Mouse (Mus musculus) heart, embryonic 13.5 days (tissue): ENCODE results near the gene Ppm1h. TPM values are rescaled to one million over a fixed set of nuclear protein-coding genes. Genes with fewer than 3 reads are reported as not detected.
A peak's percentile ranks its signal among the peaks of the same experiment; 100 is the strongest.

Experiments
- ATAC-seq: fragments of 200-750 bp; cut with Nextera tagmentation; 2 replicates; pipeline ENCODE4 v1.8.0; 2017; ENCODE audit warnings: moderate TSS enrichment; ENCODE audit not compliant: insufficient number of reproducible peaks, low FRiP score, low TSS enrichment; ENCODE audit errors: extremely low read depth
- H3K27ac ChIP-seq: fragments of 300-500 bp; sonication (generic); replicated peaks from 2 replicates; pipeline ENCODE4 v1.5.1; 2015; ENCODE audit warnings: moderate library complexity, mild to moderate bottlenecking, inconsistent platforms
- H3K27me3 ChIP-seq: fragments of 300-500 bp; sonication (generic); replicated peaks from 2 replicates; pipeline ENCODE4 v1.6.1; 2015; ENCODE audit warnings: mild to moderate bottlenecking, inconsistent platforms
- H3K36me3 ChIP-seq: fragments of 300-500 bp; sonication (generic); 2 replicates; pipeline ENCODE4 v1.6.1; 2015; ENCODE audit warnings: mild to moderate bottlenecking, inconsistent platforms
- H3K4me1 ChIP-seq: fragments of 300-500 bp; sonication (generic); 2 replicates; pipeline ENCODE4 v1.6.1; 2015; ENCODE audit warnings: inconsistent platforms
- H3K4me2 ChIP-seq: fragments of 300-500 bp; sonication (generic); 2 replicates; pipeline ENCODE4 v1.6.1; 2015; ENCODE audit warnings: inconsistent platforms, mild to moderate bottlenecking, moderate library complexity
- H3K4me3 ChIP-seq: fragments of 300-500 bp; sonication (generic); 2 replicates; pipeline ENCODE4 v1.5.1; 2015; ENCODE audit warnings: moderate library complexity, mild to moderate bottlenecking, inconsistent platforms
- H3K9ac ChIP-seq: fragments of 300-500 bp; sonication (generic); 2 replicates; pipeline ENCODE4 v1.6.1; 2015; ENCODE audit warnings: inconsistent platforms, mild to moderate bottlenecking, moderate library complexity
- H3K9me3 ChIP-seq: fragments of 300-500 bp; sonication (generic); 2 replicates; pipeline ENCODE4 v1.6.1; 2016; ENCODE audit warnings: inconsistent platforms
- WGBS: fragments of 180-500 bp; shearing (Covaris S2); methylation state at CpG from one replicate; pipeline ENCODE4 v1.1.7; 2015; ENCODE audit warnings: mixed read lengths; 5-methylcytosine and 5-hydroxymethylcytosine counted together
- polyA plus RNA-seq: library from polyadenylated mRNA; unstranded; fragments of >200 nt; fragmentation: Nextera tagmentation; extraction: Ambion mirVana; gene quantifications from 2 replicates; pipeline ENCODE4 v1.2.1, GENCODE M21; 2015

Ppm1h gene
- polyA plus RNA-seq, 1 experiment from 2014 or later = 3.9 TPM

DNA sequence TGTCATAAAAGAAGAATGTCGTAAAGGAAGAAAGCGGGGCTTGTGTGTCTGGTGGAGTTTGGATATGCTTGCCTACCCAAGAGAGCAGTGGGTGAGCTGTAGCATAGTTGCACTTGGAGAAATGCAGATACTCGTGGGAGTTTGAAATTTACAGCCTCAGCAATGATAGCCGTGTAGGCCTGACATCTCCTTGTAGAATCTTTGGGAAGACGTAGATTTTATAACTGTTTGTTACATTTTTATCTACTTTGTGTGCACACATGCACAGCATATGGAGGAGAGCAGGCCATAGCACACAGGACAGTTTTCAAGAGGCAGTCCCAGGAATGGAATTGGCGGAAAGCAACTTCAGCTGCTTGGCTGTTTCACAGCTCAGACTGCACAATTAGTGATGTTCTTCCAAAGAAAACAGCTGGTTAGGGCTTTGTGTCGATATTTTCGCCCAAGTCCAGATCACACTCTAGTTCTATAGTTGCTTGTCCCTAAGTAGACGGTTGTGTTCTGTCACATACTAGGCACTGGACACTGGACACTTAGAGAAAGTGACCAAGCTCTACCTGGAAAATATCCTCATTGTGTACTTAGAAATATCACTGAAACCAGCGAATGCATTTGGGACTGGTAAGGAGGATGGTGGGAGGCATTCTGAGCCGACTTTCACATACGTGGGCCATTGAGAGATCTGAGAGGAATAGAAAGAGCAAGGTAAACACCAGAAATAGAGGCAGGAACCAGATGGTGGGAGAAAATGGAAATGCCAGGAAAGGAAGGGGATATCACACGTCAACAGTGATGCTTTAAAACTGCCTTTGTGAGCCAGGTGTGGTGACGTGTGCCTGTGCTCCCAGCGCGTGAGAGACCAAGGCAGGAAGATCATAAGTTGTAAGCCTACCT lies 173.0 kb downstream of the Ppm1h start:
- Histone ChIP-seq H3K4me3 (no peak overlapping the region), H3K36me3 (no peaks in the 10 kb centered on the region), H3K9ac (no peak overlapping the region), H3K27me3 (no peaks in the 10 kb centered on the region), H3K27ac (no peak overlapping the region), H3K4me1 (peaks cover 53% of the 10 kb centered on the region), H3K4me2 (no peak overlapping the region), H3K9me3 (no peaks in the 10 kb centered on the region)
- WGBS = 79% methylated on average over 16 of the region's 16 CpGs
- no peak for ATAC-seq

- H3K4me1 ChIP-seq = peaks cover 44% of the 10 kb centered on the region
These were observed 176.0 kb downstream of the Ppm1h start for GRCm38 (mm10) chr10:122854571-122854970.

DNA sequence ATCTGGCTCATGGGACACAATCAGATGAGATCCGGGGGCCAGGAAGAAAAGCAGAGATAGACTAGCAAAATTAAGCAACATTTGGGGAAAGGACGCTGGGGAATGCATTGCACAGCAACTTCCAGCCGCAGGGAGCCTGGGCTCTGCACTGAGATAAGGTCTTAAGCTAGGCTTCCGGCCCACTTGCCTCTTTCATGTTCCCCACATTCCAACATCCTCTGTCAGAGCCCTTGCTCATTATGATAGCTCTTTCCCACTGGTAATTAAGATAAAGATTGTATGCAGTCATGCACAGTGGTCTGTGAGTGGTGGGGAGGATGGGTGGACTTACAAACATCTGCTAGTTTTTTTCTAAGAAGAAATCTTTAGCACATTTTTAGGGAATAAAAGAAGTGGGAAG lies 176.6 kb downstream of the Ppm1h start:
- no peak overlapping the region for H3K4me3 ChIP-seq
- no peaks in the 10 kb centered on the region for H3K27me3 ChIP-seq
- WGBS = 0% methylated on average over 4 of the region's 4 CpGs
- H3K9me3 ChIP-seq = no peaks in the 10 kb centered on the region
- no peak for ATAC-seq
- H3K4me2 ChIP-seq = peak overlapping the region; percentile 54
- no peaks in the 10 kb centered on the region for H3K36me3 ChIP-seq
- peak overlapping the region; percentile 38; the same call in 1 of the 2 replicates for H3K9ac ChIP-seq
- peak overlapping the region; percentile 91 for H3K27ac ChIP-seq
- H3K4me1 ChIP-seq = peaks cover 50% of the 10 kb centered on the region

More at GRCm38 (mm10) chr10:122854571-122854970, 176.0 kb downstream of the Ppm1h start:
- WGBS = 14% methylated on average over 6 of the region's 6 CpGs
- peak overlapping the region; percentile 91 for H3K27ac ChIP-seq
- H3K4me2 ChIP-seq = peak overlapping the region; percentile 54
- H3K36me3 ChIP-seq = no peaks in the 10 kb centered on the region
- no peak for ATAC-seq
- H3K9ac ChIP-seq = peak overlapping the region; percentile 38; the same call in 1 of the 2 replicates
- no peak overlapping the region for H3K4me3 ChIP-seq
- H3K9me3 ChIP-seq = no peaks in the 10 kb centered on the region
- H3K27me3 ChIP-seq = no peaks in the 10 kb centered on the region

DNA sequence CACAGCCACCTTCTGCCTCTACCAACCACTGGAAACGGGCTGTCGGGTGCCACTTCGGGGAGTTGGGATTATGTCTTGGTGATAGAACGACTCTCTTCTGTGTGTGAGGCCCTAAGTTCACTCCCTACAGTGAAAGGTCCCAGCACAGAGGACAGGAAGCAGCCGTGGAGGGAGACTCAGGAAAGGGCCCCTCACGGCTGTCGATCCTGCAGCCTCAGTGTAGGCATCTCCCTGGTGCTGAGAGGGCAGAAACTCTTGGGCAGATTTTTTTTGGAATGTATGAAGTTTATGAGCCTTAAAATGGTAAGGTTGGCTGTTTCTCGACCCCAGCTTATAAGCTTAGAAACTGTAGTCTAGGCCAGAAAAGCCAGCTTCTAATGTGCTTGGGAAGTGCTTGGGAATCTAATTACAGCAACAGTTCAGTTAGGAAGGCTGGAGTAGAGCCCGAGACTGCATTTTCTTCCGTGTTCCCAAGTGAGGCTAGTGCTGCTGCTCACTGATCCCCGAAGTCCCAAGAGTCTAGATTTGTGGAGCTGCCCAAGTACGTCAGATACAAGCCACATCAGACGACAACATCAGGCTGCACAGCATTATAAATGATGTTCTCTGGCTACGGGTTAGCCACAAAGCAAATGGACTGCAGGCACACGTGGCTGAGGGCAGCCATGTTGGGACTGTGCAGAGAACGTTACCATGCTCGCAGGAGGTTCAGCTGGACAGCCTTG lies 177.6 kb downstream of the Ppm1h start:
- H3K36me3 ChIP-seq = no peaks in the 10 kb centered on the region
- H3K4me3 ChIP-seq = no peak overlapping the region
- H3K27ac ChIP-seq = peak overlapping the region; percentile 91
- no peak for ATAC-seq
- no peaks in the 10 kb centered on the region for H3K27me3 ChIP-seq
- WGBS = 57% methylated on average over 17 of the region's 17 CpGs
- H3K4me2 ChIP-seq = no peak overlapping the region
- H3K9ac ChIP-seq = 0 out of 2 replicates have a peak overlapping the region, but pooled peaks have one; percentile 8
- no peaks in the 10 kb centered on the region for H3K9me3 ChIP-seq
- peaks cover 51% of the 10 kb centered on the region for H3K4me1 ChIP-seq

GRCm38 (mm10) chr10:122857155-122857554 lies 178.6 kb downstream of the Ppm1h start:
- H3K27me3 ChIP-seq = no peaks in the 10 kb centered on the region
- no peaks in the 10 kb centered on the region for H3K36me3 ChIP-seq
- no peak overlapping the region for H3K27ac ChIP-seq
- no peak overlapping the region for H3K9ac ChIP-seq
- H3K4me3 ChIP-seq = no peak overlapping the region
- no peaks in the 10 kb centered on the region for H3K9me3 ChIP-seq
- H3K4me1 ChIP-seq = peaks cover 51% of the 10 kb centered on the region
- ATAC-seq = no peak
- H3K4me2 ChIP-seq = no peak overlapping the region
- WGBS = 85% methylated on average over 15 of the region's 15 CpGs

- Histone ChIP-seq H3K27ac (peak overlapping the region; percentile 79), H3K4me3 (no peak overlapping the region), H3K4me2 (no peak overlapping the region), H3K27me3 (no peaks in the 10 kb centered on the region), H3K9me3 (no peaks in the 10 kb centered on the region), H3K4me1 (peaks cover 44% of the 10 kb centered on the region), H3K36me3 (no peaks in the 10 kb centered on the region), H3K9ac (0 out of 2 replicates have a peak overlapping the region, but pooled peaks have one; percentile 42)
- no peak for ATAC-seq
- WGBS = 40% methylated on average over 8 of the region's 8 CpGs
These were observed 180.5 kb downstream of the Ppm1h start for GRCm38 (mm10) chr10:122858904-122859641.

- Histone ChIP-seq H3K27ac (peak overlapping the region; percentile 79), H3K4me3 (no peak overlapping the region), H3K9ac (0 out of 2 replicates have a peak overlapping the region, but pooled peaks have one; percentile 42), H3K9me3 (no peaks in the 10 kb centered on the region), H3K36me3 (no peaks in the 10 kb centered on the region), H3K27me3 (no peaks in the 10 kb centered on the region), H3K4me2 (no peak overlapping the region), H3K4me1 (peaks cover 39% of the 10 kb centered on the region)
- no peak for ATAC-seq
- WGBS = 51% methylated on average over 8 of the region's 8 CpGs
These were observed 181.1 kb downstream of the Ppm1h start for GRCm38 (mm10) chr10:122859642-122859997.

GRCm38 (mm10) chr10:122860076-122860475 lies 181.5 kb downstream of the Ppm1h start:
- H3K27ac ChIP-seq = peak overlapping the region; percentile 79
- H3K9ac ChIP-seq = no peak overlapping the region
- H3K36me3 ChIP-seq = no peaks in the 10 kb centered on the region
- WGBS = 43% methylated on average over 7 of the region's 7 CpGs
- no peaks in the 10 kb centered on the region for H3K9me3 ChIP-seq
- H3K4me3 ChIP-seq = no peak overlapping the region
- H3K4me2 ChIP-seq = no peak overlapping the region
- peaks cover 34% of the 10 kb centered on the region for H3K4me1 ChIP-seq
- ATAC-seq = no peak
- no peaks in the 10 kb centered on the region for H3K27me3 ChIP-seq

DNA sequence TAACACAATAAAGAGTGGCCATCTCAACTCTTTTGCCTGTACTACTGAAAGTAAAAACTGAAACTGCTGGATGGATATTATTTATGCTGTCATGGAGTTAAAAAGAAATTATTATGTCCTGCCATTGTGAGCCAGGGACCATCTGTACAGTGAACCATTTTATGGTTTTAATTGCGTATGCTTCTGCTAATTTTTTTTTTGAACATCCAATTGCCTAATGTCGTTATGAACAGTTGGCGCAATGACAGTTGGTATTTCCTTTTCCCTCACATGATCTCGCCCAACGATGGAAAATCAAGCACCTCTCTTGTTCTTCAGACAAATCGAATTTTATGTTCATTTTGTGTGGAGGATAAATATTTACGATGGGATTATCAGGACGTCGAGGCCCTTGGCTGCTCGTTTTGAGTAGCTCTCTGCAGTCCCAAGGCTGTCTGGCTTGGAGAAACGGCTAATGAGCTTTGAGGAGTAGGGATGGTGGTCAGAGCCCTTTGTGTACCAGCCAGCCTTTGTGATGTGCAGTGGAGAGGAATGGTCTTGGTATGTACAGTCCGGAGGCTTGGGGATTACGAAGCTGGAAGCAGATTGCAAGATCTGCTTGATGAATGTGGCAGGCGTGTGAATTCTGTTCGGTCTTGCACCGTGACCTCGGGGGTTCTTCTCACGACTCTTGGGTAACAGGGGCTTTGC lies 183.3 kb downstream of the Ppm1h start:
- no peak overlapping the region for H3K9ac ChIP-seq
- ATAC-seq = no peak
- no peaks in the 10 kb centered on the region for H3K27me3 ChIP-seq
- no peak overlapping the region for H3K27ac ChIP-seq
- no peak overlapping the region for H3K4me3 ChIP-seq
- H3K9me3 ChIP-seq = no peaks in the 10 kb centered on the region
- H3K4me1 ChIP-seq = peaks cover 17% of the 10 kb centered on the region
- H3K36me3 ChIP-seq = no peaks in the 10 kb centered on the region
- H3K4me2 ChIP-seq = no peak overlapping the region
- 86% methylated on average over 18 of the region's 18 CpGs for WGBS

- no peak for ATAC-seq
- peaks cover 17% of the 10 kb centered on the region for H3K4me1 ChIP-seq
- no peaks in the 10 kb centered on the region for H3K27me3 ChIP-seq
- H3K27ac ChIP-seq = no peak overlapping the region
- WGBS = 86% methylated on average over 17 of the region's 17 CpGs
- H3K9ac ChIP-seq = no peak overlapping the region
- H3K4me2 ChIP-seq = no peak overlapping the region
- H3K9me3 ChIP-seq = no peaks in the 10 kb centered on the region
- no peak overlapping the region for H3K4me3 ChIP-seq
- no peaks in the 10 kb centered on the region for H3K36me3 ChIP-seq
These were observed 183.9 kb downstream of the Ppm1h start for GRCm38 (mm10) chr10:122862386-122863023.
